Mouse (Mus musculus) stomach, postnatal 0 days (tissue): Measurements from ENCODE around the gene Lrmda.

Experiments
- CTCF ChIP-seq: IDR thresholded peaks from 2 replicates; pipeline ENCODE4 v1.5.1; 2016; ENCODE audit warnings: antibody characterized with exemption, low read depth, mild to moderate bottlenecking, moderate library complexity
- EP300 ChIP-seq: optimal IDR thresholded peaks from 2 replicates; pipeline ENCODE3; 2016; ENCODE audit warnings: antibody characterized with exemption

- TF ChIP-seq CTCF, result no peak
- TF ChIP-seq EP300, result no peak
Observed at GRCm38 (mm10) chr14:22425018-22425534, 405.6 kb downstream of the Lrmda start.
